Comparison of ENCODE assay signal across 19 mouse cellular contexts in genomic region chr8:76148681-76149080, GRCm38 (mm10).
A peak's percentile ranks its signal among the peaks of the same experiment; 100 is the strongest.
DNase-seq lines count a peak whose midpoint lies in the region; ATAC-seq and TF ChIP-seq lines count a peak whose summit lies in the region.
"Had no signal": no experiment of that assay in that cellular context is flagged by ENCODE, and none has a peak within 500 bp of the region (broad histone marks: within the 10 kb centered on the region; RNA-seq: fewer than 3 reads in every experiment).

No protein-coding gene starts in this region.

- no peak for DNase-seq in kidney, adult 18-20 months
- DNase-seq in neural tube, embryonic 11.5 days (ENCODE audit: low spot score) = peak; percentile 21
- DNase-seq in hindlimb bud, embryonic 11.5 days (ENCODE audit: extremely low spot score, low read depth, low spot score) = peak; percentile 12
- no peak for DNase-seq in frontal cortex, postnatal 36 days (ENCODE audit: low spot score in 2 of 2)
- no peak for DNase-seq in gastrocnemius, adult 2 months
- DNase-seq: adrenal gland, adult 2 months; B cell, adult 2 months; cerebellum, adult 8-10 months; kidney, postnatal 36 days; liver; right cerebral cortex, postnatal 14 days; spleen, adult 18-20 months; thymus, postnatal 36 days had no signal

- no peak overlapping the region for H3K4me2 ChIP-seq in kidney, embryonic 14.5 days (replicated peaks; ENCODE audit: low read depth, low read length)
- no peak overlapping the region for H3K4me2 ChIP-seq in neural tube, embryonic 11.5 days (ENCODE audit: low read depth)
- H3K4me2 ChIP-seq in neural tube, embryonic 15.5 days = no peak overlapping the region
- H3K4me2 ChIP-seq: forebrain, embryonic 15.5 days; hindbrain, embryonic 12.5 days; intestine, embryonic 15.5 days had no signal

- no peak for TF ChIP-seq CTCF in gastrocnemius, adult 2 months (IDR thresholded peaks at IDR 0.05)

- H3K27me3 ChIP-seq in kidney, embryonic 14.5 days (ENCODE audit: control insufficient read depth, insufficient read depth, low read length) = no peaks in the 10 kb centered on the region
- H3K27me3 ChIP-seq in neural tube, embryonic 11.5 days (ENCODE audit: control insufficient read depth, insufficient read depth, low read length) = no peaks in the 10 kb centered on the region
- H3K27me3 ChIP-seq in neural tube, embryonic 15.5 days (replicated peaks) = no peaks in the 10 kb centered on the region
- H3K27me3 ChIP-seq: forebrain, embryonic 15.5 days; hindbrain, embryonic 12.5 days; intestine, embryonic 15.5 days had no signal

- ATAC-seq in kidney, embryonic 14.5 days (ENCODE audit: low FRiP score, low TSS enrichment) = peak; percentile 57; the same call in 1 of the 2 replicates
- ATAC-seq in neural tube, embryonic 11.5 days (ENCODE audit: insufficient read depth, low FRiP score, low TSS enrichment) = no peak
- ATAC-seq in neural tube, embryonic 15.5 days (ENCODE audit: low FRiP score) = no peak
- ATAC-seq: forebrain, embryonic 15.5 days; intestine, embryonic 15.5 days had no signal

- WGBS in kidney, embryonic 14.5 days = 43% methylated on average over 4 of the region's 4 CpGs
- 64% methylated on average over 4 of the region's 4 CpGs for WGBS in neural tube, embryonic 11.5 days
- 80% methylated on average over 4 of the region's 4 CpGs for WGBS in neural tube, embryonic 15.5 days

- H3K27ac ChIP-seq in kidney, embryonic 14.5 days (ENCODE audit: low read depth, low read length) = no peak overlapping the region
- H3K27ac ChIP-seq in neural tube, embryonic 11.5 days (ENCODE audit: low read depth, low read length) = no peak overlapping the region
- no peak overlapping the region for H3K27ac ChIP-seq in neural tube, embryonic 15.5 days (replicated peaks)
- no peak overlapping the region for H3K27ac ChIP-seq in gastrocnemius, adult 2 months
- H3K27ac ChIP-seq: forebrain, embryonic 15.5 days; hindbrain, embryonic 12.5 days; intestine, embryonic 15.5 days had no signal

- no peak overlapping the region for H3K9ac ChIP-seq in kidney, embryonic 14.5 days (ENCODE audit: low read depth, low read length)
- H3K9ac ChIP-seq in neural tube, embryonic 11.5 days (ENCODE audit: low read length) = no peak overlapping the region
- no peak overlapping the region for H3K9ac ChIP-seq in neural tube, embryonic 15.5 days (replicated peaks)
- H3K9ac ChIP-seq: forebrain, embryonic 15.5 days; hindbrain, embryonic 12.5 days; intestine, embryonic 15.5 days had no signal

- H3K4me3 ChIP-seq in kidney, embryonic 14.5 days (ENCODE audit: low read length) = no peak overlapping the region
- H3K4me3 ChIP-seq in neural tube, embryonic 11.5 days (ENCODE audit: low read depth, low read length) = no peak overlapping the region
- H3K4me3 ChIP-seq in neural tube, embryonic 15.5 days (replicated peaks) = no peak overlapping the region
- no peak overlapping the region for H3K4me3 ChIP-seq in gastrocnemius, adult 2 months
- H3K4me3 ChIP-seq: erythroblast, embryonic 14.5 days; forebrain, embryonic 15.5 days; hindbrain, embryonic 12.5 days; intestine, embryonic 15.5 days had no signal

- H3K9me3 ChIP-seq in kidney, embryonic 14.5 days (ENCODE audit: control insufficient read depth, low read length) = no peaks in the 10 kb centered on the region
- no peaks in the 10 kb centered on the region for H3K9me3 ChIP-seq in neural tube, embryonic 11.5 days (ENCODE audit: control insufficient read depth, low read length)
- H3K9me3 ChIP-seq in neural tube, embryonic 15.5 days (replicated peaks) = no peaks in the 10 kb centered on the region
- H3K9me3 ChIP-seq: forebrain, embryonic 15.5 days; hindbrain, embryonic 12.5 days; intestine, embryonic 15.5 days had no signal

- H3K4me1 ChIP-seq in kidney, embryonic 14.5 days (ENCODE audit: control insufficient read depth, insufficient read depth, low read length) = no peaks in the 10 kb centered on the region
- H3K4me1 ChIP-seq in neural tube, embryonic 11.5 days (ENCODE audit: control insufficient read depth, insufficient read depth, low read length) = no peaks in the 10 kb centered on the region
- no peaks in the 10 kb centered on the region for H3K4me1 ChIP-seq in neural tube, embryonic 15.5 days
- H3K4me1 ChIP-seq: forebrain, embryonic 15.5 days; hindbrain, embryonic 12.5 days; intestine, embryonic 15.5 days had no signal

- intact Hi-C loops in gastrocnemius, adult 2 months (cut with DNase I) = no loop called here

- H3K36me3 ChIP-seq in kidney, embryonic 14.5 days (ENCODE audit: control insufficient read depth, insufficient read depth, low read length) = no peaks in the 10 kb centered on the region
- no peaks in the 10 kb centered on the region for H3K36me3 ChIP-seq in neural tube, embryonic 11.5 days (ENCODE audit: control insufficient read depth, insufficient read depth, low read length)
- no peaks in the 10 kb centered on the region for H3K36me3 ChIP-seq in neural tube, embryonic 15.5 days
- H3K36me3 ChIP-seq: forebrain, embryonic 15.5 days; hindbrain, embryonic 12.5 days; intestine, embryonic 15.5 days had no signal

Comparison
In these comparisons a context has a peak if more than half of its experiments do, and no peak if none do; other contexts are left out.
1. DNase-seq: peak in neural tube, embryonic 11.5 days (single experiment) and hindlimb bud, embryonic 11.5 days (single experiment); none in kidney, adult 18-20 months (single experiment), frontal cortex, postnatal 36 days (0 of 2) and gastrocnemius, adult 2 months (single experiment).